Mouse (Mus musculus) 3T3-L1 (cell line): ENCODE data around the gene Thap7.
A peak's percentile ranks its signal among the peaks of the same experiment; 100 is the strongest.
"Not testable (repeated sequence)": the region's sequence is repeated elsewhere in the genome, so short reads cannot be mapped to it uniquely, and the experiment has no call there.

Experiments used
- DNase-seq: peaks from one replicate; pipeline ENCODE4 v3.0.0-alpha.2; 2015; ENCODE audit warnings: low read depth, low spot score

Gene Thap7

DNA sequence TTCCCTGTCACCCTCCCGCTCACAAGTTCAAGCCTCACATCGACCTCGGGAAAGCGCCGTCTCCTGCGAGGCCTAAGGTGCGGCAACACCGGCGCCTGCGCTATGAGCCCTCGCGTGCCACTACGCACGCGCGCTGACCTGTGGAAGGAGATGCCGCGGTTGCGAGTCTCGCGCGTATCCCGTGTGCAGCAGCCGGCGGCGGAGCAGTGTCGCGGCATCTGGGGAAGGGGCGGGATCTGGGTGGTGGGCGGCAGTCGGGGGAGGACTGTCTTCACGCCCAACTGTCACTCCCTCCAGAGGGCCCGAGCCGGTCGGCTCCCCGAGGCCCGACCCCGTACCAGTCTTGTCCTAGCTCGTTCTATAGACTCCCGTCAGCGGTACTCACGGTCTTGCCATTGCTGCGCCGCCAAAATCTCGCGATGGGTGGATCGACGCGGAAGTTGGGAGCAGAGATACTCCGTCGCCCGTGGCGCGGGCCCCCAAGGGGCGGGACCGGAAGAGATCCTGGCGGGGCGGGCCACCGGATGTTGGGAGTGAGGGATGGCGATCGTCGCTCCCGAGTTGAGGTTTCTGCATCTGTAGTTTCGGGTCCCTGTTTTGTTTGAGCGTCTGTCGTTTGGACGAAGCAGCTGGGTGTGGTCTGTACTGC lies at the start of gene Thap7:
Gene Thap7, minus strand, starts transcription at position 497 of the 649 bp plus-strand sequence.
- DNase-seq: peak; percentile 98

DNA sequence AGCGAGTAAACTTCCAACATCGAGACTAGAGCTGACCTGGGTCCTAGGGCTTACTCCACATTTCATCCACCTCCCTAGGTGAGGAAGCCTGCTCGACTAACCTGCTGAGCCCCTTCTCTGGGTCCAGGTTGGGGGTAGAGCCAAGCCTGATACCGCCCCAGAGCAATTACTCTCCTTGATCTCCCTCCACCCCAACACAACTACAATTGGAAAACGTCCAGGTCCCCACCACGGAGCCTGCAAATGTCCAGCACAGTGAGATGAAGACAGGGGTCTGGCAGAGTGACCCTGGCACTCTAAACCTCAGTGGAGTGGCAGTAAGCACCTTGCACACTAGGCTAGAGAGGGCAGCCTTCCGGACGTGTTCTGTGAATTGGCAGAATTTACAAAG lies 45.9 kb upstream of the Thap7 start:
- no peak for DNase-seq

DNA sequence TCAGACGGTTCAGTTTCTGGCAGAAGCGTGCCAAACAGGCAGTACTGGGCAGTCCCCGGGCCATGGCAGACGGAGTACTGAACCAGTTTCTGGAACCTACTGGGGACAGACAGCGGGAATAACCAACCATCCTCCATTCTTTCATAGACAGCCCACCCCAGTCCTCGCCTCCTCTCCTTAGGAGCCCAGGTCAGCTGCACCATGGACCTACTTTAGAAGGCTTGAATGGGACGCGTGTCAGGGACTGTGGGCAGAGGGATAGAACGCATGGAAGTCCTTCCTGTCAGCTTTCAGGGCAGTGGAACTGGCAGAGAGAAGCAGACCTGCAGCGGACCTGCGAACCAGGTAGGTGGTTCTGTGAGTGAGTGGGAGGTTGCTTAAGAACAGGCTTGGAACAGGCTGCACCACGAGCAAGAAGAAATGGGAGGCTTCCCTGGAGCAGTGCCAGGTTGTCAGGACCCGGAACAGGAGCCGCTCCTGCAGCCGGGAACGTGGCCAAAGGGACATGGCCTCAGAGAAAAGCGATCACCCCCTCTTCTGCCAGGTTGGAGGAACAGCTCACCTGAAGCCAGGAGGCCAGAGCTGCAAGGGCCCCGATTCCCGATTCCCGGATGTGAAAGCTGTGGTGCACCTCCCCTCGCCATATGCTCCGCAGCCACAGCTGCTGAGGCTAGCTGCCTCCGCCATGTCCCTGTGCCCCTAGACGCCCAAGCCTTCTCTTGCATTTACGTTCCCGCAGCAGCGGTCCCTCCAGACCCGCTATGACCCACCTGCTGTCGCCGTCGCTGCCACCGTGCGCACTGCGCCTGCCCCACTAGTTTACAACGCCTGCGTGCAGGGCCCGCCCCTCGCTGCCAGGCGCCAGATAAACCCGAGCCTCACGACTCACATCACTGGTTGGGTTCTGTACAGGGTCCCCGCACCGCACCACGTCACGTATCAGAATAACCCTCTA lies 45.2 kb upstream of the Thap7 start:
- DNase-seq: no peak

DNA sequence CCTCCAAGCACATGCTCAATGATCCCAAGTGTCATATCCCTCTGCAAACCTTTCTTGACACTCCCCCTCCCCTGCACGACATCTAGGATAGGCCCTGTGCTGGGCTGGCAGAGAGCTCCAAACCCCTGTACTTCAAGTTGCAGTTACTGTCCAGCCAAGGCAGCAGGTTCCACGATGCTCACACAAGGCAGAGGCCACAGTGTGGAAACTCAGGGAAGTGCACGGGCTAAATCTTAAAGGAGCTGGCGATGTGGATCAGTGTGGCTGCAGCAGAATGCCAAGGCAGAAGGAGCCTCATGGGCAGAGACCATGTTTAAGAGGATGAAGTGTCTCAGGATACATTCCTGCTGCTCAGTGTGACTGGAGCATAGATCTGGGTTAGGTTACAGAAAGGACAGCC lies 35.2 kb upstream of the Thap7 start:
- DNase-seq: no peak

DNA sequence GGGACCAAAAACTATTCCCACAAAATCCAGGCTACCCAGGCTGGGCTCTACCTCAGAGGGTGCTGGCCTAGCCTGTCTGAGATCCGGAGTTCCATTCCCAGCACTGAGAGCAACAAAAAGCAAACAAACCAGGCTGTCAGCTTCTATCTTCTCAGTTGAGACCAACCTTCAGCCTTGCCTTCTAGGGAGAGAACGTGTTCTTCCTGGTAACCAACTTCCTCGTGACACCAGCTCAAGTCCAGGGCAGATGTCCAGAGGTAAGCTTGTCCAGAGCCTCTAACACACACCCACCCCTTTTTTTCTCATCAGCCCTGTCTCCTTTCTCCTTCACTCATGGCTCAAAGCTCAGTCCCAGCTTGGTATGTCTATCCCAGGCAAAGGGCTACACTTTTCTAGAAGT lies 33.8 kb upstream of the Thap7 start:
- DNase-seq: no peak

DNA sequence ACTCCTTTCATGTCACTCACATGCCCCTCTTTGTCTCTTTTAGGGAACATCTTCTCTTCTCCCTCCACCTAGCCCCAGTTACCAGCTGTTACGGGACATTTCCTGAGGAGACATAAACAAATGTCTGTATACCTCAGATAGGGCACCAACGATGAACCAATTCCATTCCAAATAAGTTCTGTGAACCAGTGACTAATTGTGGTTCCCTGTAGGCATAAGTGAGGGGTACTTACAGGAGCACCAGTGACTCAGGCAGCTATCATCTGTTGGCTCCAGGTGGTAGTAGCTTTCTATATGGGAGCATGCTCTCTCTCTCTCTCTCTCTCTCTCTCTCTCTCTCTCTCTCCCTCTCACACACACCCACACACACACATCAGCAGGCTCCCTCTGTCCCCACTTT lies 33.3 kb upstream of the Thap7 start:
- peak; percentile 73 for DNase-seq

DNA sequence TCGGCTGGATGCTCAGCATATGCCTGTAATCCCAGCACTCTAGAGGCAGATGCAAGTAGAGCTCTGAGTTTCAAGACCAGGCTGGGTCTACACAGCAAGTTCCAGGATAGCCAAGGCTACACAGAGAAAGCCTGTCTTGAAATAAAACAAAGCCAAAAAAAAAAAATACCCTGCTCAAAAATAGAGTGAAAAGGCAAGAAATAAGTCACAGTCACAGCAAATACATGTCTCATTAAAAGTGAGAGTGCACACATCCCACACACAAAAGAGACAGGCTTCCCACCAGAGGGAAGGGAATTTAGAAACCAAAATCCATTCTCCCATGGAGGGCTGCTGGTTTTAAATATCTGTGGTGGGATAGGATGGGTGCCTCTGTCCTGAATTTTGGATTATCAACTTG lies 32.6 kb upstream of the Thap7 start:
- no peak for DNase-seq

DNA sequence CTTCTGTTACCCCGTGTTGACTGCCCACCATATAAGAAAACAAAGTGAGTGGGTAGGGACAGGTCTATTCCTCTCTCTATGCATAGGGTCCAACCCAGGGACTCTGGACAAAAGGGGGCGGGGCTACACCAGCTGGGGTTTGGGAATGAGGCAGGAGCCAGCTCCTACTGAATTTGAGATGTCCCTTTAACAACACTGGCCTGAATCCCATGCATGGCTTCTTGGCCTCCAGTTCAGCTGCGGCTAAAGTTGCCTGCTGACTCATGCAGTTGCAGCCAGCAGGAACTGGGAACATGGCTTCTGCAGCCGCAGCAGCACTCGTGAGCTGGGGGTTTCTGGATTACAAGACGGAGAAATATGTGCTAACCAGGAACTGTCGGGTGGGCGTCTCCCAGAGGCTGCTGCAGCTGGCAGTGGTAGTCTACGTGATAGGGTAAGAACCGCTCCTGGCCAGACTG lies 30.8 kb upstream of the Thap7 start, which contains the start of gene P2rx6:
Gene P2rx6, plus strand, starts transcription at position 135 of the 458 bp plus-strand sequence.
- DNase-seq: peak; percentile 75

DNA sequence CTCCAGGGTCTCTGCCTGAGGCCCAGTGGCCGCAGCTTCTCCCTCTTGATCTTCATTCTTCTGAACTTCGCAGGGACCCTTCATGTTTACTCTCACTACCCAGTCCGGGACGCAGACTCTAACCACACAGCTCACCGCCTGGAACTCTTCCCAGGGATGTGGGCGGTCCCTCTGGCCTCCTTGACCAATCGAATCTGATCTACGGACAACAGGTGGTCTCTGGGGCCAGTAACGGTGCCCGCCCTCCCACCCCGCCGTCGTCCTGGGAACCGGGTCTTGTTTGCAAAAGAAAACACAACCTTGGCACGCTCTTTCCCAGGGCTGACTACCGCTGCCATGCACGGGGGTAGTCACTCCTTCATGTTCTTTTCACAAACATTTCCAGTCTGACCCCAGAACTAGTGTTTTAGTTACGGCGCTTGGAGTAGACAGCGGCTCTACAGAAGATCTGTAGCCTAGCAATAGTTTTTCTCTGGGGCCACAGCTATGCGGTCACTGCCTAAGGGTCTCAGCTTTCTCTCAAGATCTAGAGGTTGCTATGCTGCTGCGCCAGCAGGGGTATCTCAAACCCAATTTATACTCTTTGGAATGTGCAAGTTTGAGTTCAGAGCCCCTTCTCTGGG lies 30.3 kb upstream of the Thap7 start, which contains the start of gene Lrrc74b:
Gene Lrrc74b, minus strand, starts transcription at position 120 of the 623 bp plus-strand sequence.
- DNase-seq: no peak

DNA sequence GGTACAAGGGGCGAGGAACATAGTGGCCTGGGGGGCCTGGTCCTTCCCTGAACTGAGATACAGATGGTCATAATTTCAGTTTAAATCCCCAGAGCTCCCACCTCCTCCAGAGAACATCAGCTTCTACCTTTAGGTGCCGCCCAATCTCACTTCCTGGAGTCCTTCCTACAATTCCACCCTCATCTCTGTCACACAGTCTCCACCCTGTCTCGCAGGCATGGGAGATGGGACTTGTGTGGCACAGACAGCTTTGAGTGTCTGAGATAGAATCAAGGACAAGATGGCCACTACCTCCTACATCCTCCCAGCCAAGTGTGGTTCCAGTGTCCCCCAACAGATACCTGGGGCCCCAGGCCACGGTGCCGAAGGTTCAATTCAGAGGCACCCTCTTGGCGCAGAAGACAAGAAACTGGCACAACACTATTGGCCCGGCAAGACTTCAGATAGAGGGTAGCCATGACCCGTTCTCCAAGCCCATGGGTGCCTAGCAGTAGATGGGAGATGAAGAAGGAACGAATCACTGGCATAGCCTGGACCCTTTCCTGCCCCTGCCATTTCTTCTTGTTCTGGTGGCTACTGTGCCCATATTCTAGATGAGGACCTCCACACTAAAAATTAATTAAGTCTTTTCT lies 28.6 kb upstream of the Thap7 start:
- no peak for DNase-seq

DNA sequence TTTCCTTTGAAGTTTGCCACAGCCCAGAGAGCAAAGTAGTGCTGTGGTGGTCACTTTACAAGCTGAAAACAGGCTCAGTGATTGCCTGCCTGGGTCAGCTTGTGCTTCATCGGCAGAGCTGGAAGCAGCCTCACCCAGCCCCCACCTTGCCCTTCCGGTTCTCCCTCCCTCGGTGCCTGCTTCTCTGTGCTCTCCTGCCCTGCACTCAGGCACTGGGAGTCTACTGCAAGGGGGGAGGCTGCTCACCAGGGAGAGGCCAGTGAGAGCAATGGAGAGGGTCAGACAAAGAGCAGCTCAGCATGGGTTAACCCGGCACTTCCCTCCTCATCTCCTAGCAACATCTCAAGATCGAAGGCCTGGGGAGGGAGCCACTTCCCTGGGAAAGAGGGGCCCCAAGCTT lies 27.9 kb upstream of the Thap7 start:
- no peak for DNase-seq

DNA sequence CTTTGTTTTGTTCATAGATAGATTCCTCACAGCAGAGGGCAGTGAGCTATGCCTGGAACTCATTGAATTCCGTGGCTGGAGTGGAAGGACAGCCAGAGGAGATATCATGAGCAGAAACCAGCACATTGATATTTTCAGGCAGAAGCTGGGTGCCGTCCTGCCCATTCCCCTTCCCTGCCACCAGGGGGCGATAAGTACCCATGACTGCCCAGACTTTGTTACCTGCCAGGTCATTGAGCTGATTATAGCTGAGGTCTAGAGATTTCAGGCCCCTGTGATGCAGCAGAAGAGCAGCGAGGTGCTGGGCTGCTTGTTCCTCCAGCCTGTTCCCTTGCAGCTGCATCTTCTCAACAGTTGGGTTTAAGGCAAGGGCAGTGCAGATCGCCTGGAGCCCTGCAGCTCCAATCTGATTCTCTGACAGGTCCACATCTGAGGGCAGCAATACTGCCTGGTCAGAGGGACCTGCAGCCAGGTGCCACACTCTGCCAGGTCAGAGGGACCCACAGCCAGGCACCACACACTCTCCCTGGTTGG lies 27.1 kb upstream of the Thap7 start:
- peak; percentile 80 for DNase-seq

DNA sequence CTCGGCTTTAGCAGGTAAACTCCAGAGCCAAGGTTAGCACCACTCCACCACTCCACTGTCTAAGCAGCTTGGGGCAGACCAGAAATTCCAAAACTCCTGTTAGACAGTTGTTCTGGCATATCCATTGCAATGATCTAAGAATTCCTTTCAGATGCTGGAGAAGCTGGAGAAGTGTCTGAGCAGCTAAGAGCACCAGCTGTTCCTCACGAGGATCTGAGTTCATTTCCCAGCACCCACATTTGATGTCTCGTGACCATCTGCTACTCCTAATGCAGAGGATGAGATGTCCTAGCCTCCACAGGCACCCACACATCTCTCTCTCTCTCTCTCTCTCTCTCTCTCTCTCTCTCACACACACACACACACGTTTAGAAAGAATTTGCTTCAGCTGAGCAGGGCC lies 26.0 kb upstream of the Thap7 start:
- no peak for DNase-seq

DNA sequence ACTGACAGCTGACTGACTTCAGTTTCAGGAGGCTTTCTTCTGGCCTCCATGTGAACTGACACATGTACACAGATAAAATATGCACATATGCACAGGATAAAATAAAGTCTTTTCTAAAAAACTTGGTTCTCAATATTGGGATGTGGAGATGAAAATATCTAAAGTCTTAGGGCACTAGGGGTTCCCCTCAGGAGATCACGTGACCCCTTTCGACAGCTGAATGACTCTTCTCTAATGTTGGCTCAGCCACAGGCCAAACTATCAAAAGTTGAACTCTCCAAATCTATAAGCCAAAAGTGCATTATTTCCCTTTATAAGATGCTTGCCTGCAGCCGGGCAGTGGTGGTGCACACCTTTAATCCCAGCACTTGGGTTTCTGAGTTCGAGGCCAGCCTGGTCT lies 25.2 kb upstream of the Thap7 start:
- DNase-seq: no peak

DNA sequence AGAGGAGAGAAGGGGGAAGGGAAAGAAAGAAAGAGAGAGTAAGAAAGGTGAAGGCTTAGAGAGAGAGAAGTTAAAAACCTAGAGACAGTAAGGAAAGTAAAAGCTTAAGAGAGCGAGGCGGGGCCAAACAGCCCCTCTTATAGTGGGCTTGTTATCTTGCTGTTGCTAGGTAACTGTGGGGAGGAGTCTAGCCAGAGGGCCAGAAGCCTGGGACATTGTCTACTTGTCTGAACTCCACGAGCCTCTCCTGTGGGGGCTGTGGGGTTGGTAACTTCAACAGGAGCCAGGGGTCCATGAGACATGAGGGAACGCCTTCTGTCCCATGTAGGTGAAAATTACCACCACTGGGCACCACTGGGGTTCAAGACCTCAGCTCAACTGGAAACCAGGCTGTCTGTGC lies 23.8 kb upstream of the Thap7 start:
- not testable (repeated sequence) for DNase-seq

DNA sequence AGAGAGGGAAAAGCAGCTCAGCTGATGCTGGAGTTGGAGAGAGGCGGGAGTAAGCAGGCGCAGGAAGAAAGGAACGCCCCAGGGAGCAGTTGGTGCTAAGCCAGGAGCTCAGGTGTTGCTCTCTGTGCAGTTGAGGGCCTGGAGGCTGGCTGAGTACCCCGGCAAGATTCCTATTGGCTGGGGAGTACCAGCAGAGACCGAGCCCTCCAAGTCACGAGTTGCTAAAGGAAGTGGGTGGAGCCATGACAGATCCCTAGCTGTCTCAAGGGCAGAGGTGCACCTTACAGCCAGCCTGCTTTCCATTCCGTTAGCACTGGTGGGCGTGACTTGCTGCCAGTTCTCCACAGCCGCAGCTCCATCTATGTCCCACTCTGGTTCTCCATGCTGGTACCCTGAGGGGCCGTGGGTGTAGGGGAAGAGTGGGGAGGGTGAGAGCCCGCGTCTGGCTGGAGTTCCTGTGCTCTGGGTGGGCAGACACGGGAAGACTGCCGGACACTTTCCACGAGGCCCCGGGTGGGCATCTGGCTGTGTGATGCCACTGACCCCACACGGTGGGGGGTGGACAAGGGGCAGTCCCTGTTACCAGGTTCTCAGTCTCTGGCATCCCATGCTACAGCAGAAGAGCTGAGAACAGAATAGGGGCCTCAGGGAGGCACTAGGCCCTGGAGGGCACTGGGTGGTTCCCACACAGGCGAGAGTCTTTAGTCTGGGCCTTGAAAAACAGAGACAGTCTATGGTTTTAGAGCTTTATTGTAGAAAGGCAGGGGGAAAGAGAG lies 23.2 kb upstream of the Thap7 start:
- DNase-seq: peak; percentile 68

DNA sequence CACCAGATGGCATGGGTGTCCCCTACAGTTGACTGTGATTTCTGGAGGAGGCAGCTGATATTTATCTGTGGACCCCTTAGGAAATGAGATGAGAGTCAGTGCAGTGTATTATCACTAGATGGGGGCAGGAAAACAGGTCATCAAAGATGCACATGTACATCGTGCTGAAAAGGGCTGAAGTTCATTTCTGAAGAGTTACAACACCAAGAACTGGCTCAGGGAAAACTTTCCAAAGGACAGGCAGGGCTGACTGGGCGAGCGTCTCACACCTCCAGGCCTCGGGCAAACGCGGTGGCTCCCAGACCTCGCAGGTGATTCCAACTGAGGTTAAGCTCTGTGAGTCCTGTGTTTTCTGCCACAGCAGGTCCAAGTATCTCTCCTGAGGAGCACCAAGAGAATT lies 21.9 kb upstream of the Thap7 start:
- DNase-seq: no peak

DNA sequence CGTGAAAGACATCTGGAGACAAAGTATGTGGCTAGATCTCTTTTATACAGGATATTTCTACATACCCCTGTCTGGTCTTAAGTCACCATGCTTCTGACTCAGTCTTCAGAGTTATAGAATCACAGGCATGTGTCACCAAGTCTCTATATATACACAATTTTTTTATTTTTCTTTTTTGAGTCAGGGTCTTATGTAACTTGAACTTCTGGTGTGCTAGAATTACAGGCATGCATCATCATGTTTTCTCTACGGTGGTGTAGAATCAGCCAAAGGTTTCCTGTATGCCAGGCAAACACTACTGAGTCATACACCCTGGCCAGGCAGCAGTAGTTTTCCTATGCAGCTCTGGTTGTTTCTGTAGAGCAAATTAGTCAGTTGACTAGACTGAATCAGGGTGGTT lies 11.7 kb upstream of the Thap7 start:
- peak; percentile 85 for DNase-seq

DNA sequence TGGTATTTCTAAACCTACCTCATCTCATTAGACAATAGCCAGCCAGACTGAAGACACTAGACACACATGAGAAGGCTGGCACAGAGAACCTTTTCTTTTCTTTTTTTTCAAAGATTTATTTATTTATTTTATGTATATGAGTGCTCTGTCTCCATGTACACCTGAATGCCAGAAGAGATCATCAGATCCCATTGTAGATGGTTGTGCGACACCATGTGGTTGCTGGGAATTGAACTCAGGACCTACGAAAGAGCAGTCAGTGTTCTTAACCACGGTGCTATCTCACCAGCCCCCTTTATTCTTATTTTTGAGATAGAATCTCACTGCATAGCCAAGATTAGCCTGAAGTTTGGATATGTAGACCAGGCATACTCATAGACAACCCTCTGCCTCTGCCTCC lies 5.6 kb upstream of the Thap7 start:
- no peak for DNase-seq

DNA sequence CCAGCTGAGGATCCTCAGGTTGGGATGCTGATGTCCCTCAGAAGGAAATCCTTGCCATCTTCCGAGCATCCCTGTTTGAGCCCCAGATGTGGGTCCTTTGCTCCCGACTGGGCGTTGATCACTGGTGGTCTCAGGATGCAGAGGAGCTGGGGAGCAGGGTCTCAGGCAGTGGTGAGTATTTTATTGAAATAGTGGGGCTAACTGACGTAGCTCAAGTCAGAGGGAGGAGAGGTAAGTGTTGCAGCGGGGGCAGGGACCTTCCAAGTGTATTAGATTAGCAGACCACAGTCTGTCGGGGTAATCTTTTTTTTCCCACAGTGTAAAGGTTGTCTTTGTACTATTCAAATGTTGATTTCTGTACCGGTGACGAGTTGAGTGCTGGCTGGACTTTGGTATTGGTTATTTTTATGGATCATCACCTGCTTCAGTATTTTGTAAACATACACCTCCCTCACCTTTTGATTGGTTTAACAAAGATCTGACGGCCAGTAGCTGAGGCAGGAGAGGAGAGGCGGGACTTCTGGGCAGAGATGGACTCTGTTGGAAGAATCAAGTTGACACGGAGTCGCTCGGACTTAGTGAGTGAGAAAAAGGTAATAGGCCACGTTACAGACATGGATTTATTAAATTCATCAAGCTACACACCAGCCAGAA lies 1.9 kb upstream of the Thap7 start:
- DNase-seq: no peak
